Mouse (Mus musculus) spleen, adult 18-20 months (tissue): Measurements from ENCODE around the gene Usp33.

Source experiments
- DNase-seq, 2 experiments: peaks; one replicate each; pipeline ENCODE4 v3.0.0; 2022; ENCODE audit warnings: mixed read lengths in 2 of 2

Usp33 gene

DNA sequence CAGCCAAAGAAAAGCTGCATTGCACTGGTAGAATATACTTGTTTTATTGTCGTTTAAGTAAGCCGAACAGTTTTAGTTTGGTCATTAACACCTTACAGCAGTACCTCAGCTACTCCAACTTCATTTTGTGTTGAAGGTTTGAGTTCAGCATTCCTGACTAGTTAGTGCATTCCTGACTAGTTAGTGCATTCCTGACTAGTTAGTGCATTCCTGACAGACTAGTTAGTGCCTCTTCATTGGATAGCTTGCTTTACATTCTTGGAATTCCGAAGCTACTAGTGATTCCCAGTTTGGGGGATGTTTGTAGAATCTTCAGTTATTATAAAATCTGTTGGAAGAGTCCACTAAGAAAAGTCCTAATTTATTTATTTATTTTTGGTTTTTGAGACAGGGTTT is 56.4 kb downstream of the Usp33 start:
- DNase-seq, result no peak

DNA sequence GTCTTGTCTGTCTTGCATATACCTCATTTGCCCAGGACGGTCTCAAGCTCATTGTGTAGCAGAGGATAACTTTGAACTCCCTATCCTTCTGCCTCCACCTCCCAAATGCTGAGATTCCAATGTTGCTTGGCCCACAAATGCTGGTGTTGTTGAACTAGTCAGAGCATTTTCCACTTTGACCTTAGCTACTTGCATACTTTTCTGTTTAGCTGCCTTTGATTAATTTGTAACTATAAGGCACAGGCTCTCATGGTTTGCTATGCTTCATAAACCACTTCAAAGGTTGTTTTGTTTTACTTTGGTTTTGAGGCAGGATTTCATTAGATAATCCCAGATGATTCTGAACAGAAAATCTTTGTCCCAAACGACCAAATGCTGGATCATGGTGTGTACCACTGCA is 57.5 kb downstream of the Usp33 start:
- no peak for DNase-seq

DNA sequence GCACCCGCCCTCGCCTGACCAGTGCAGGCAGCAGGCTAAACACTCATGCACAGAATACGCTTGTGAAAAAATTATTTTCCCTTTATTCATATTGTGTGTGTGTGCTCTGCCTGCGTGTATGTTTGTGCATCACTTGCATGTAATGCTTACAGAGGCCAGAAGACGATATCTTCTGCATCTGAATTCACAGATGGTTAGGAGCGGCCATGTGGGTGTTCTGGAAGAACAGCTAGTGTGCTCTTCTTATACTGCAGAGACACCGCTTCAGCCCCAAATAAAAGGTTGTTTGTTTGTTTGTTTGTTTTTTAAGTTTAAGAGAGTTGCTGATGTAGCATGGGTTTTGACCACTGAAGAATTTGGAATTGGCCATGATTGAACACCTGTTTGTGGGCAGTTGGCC is 59.1 kb downstream of the Usp33 start:
- DNase-seq, result no peak

DNA sequence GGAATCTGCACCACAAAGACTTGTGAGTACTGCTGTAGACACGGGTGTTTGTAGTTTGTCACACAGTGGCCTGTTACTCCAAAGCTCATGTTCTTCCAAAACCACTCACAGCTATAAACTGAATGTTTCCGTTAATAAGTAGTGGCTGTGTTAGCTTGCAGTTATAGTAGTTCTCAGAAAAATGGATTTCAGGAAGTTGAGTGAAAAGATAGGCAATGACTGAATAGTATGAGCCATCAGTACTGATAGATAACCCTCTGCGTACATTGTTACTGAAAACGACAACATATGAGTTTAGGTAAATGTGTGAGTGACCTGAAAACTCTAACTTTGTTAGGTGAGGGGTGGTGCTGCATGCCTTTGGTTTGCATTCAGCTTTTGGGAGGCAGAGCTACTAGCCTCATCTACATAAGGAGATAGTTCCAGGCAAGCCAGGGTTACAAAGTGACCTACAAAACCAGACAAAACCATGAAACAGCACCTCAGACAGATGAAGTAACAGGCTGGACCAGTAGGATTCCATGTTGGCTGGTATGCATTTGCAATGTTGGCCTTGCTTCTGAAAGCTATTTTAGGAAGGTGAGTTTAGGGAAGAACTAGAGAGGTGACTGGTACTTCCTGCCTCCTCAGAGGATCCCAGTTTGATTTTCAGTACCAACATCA is 59.8 kb downstream of the Usp33 start:
- DNase-seq, result no peak

DNA sequence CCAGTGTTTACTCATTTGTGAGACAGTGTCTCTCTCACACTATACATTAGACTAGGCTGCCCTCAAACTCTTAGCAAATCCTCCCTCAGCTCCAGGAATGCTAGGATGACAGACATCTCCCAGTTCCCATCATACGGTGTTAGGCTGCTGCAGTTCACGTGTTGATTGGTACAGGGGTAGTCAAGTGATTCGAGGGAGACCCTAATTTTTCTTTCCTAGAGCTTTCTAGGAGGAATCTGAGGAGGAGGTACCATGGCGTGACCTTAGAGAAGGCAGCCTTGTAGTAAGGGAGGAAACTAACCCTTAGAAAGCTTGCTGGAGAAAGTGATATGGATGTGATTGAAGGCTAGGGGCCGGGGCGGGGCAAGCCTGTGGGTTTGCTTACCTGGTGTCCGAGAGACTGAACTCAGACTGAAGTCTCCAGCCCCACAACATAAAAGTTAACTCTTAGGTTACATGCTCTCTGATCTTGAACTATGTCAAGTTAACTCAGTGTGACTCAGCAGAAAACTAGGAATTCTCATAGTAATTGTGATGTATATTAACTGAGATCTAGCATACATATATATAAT is 64.8 kb downstream of the Usp33 start:
- DNase-seq, result no peak

DNA sequence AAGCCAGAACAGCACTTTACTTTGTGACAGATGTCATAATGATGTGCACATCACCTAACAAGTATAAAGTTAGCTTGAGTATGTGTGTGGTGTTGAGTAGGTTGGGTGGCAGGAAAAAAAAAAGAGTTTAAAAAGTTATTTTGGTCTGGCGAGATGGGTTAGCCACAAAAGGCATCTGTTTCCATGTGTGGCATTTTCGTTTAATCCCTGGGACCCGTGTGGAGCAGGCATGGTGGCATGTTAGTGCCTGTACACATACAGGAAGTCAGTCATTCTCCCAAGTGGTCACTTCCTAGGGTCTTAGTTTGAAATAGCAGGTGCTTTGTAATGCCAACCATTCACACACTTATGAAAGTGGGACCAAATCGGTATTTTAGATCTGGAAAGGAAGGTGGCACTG is 66.1 kb downstream of the Usp33 start:
- DNase-seq, result no peak

DNA sequence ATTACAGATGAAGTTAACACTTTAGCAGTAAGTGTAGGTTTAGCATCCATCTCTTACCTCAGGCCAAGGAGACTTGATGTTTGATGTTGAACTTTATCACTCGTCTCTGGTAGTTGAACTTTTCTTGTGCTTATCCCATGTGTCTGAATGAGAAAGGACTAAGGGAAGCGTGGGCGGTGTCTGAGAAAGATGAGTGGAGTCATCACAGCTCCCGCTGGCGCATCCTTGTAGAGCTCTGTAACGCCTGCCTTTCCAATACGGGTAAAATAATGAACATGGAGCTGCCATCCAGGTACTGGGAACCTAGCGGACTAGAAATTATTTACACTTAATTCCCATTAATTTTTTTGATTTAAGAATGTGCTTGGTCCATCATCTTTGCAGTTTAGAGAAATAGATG is 82.6 kb downstream of the Usp33 start:
- no peak for DNase-seq

DNA sequence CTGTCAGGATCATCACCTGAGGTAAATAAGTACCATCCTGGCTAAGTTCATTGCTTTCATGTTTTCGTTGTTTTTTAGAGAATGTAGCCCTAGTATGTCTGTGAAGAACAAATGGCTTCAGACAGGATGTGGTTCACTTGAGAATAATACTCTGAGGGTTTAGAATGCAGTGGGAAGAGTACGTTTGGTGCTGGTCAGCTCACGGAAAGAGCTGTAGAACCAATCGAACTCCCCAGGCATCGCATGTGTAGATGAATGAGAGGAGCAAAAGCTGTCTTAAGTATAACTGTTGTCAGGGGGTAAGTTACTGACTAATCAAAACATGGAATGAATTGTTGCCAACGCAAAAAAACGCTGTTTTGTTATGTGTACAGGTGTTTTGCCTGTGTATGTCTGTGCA is 86.4 kb downstream of the Usp33 start:
- no peak for DNase-seq

DNA sequence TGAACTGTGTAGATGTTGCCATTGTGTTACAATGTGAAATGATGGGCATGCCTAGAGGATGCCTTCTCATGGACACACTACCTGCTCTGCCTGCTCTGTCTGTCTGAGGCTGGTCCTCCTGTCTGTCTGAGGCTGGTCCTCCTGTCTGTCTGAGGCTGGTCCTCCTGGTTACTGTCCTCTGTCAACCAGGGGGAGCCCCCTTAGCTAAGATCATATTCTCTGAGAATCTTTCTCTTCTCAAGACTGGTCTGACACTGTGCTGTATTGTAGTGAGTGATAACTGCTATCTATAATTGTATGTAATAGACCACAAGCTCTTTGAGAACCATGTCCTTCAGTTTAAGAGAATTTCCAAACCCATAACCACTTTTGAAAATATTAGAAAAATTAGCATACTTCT is 89.3 kb downstream of the Usp33 start:
- no peak for DNase-seq

DNA sequence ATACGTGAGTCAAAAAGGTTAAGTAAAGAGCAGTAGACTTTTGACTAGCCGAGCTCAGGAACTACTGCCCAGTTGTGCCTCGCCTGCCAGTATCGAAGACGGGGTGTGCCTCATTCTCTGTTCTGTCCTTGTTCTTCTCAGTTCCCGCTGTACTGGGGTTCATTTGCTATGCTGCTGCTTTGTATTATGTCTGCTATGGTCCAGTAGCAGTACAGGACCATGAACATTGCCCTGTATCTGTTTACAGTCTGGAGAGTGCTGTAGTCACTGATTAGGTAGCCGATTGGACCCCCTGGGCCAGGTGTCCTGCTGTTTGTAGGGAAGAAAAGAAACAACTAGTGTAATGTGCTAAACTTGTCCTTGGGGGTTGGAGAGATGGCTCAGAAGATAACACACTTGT is 91.8 kb downstream of the Usp33 start:
- no peak for DNase-seq

DNA sequence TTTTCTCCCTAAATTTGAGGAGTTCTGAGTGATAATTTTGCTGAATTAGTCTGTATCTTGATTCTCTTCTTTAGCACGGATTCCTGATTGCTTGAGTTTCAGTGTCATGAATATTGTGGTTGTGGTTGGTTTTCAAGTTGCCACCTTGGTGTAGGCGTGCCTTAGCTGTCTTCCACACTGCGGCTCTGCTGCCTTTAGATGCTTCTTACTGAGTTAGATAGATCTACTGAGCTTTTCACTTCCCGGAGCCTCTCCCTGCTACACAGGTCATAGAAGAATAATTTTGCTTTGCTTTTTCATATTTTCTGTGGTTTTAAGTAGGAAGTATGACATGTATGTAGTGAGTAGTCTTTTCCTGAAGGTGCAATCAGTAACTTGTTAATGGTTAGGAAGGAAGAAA is 96.5 kb downstream of the Usp33 start:
- DNase-seq, result no peak
